Mouse (Mus musculus): ENCODE measurements around the gene Fignl2.
"Not testable (repeated sequence)": the region's sequence is repeated elsewhere in the genome, so short reads cannot be mapped to it uniquely, and the experiment has no call there.

The Fignl2 gene

DNA sequence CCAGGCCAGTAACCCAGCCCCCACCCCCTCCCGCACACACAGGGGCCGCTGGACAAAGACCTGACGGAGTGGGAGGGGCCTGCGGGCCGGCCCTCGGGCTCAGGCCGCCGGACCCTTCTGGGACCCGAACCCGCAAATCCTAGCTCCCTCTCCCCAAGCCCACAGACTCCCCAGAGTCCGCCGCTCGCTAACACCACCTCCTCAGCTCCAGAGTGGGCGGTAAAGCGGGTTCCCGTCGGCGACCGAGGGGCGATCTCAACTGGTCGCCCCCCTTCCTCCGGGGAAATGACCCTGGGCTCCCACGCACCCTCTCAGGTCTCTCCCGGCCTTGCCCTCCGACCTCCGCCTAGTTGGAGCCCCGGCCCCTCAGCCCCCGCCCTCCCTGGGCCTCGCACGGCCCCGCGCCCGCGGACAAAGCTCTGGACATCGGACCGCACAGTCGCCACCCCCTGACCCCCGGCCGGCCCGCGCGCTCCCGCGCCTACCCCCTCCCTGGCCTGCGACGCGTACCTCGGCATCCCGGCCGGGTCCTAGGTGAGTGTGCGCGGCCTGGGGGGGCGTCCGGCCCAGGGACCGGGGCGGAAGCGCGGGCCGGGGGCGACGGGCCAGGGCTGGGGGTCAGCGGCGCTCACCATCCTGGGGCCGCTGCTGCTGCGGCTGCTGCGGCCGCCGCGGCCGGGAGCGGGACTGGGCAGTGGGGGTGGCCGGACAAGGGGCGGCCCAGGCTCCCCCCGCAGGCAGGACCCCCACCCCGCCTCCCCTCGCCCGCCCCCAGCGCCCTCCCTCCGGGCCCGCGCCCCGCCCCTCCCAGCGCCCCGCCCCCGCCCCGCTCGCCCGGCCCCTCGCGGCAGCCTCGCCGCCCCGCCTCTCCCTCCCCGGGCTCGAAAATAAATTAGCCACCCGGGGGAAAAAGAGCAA is at the start of gene Fignl2:
TSS of gene Fignl2 (minus strand) at position 755 of the 918 bp plus-strand sequence.
- no peak for DNase-seq

GRCm38 (mm10) chr15:101126876-101127544 is 48.6 kb upstream of the Fignl2 start:
- DNase-seq = no peak

DNA sequence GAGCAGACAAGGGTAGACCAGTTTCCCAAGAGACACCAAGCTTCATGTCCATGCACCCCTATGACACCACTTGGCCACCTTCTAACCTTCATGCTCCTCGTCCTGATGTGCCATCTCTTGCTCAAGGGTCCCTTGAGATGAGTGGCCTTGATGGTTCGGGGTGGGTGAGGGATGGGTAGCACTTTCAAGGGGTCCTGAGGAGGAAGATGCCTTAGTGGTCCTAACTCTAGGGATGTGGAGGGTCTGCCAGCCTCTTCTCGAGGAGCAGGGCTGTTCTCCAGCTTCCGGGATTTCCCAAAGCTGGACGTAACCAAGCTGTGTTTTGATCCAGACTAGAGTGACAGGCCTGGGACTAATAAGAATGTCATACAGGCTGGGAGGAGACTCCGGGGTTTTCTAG is 47.2 kb upstream of the Fignl2 start:
- DNase-seq = no peak

DNA sequence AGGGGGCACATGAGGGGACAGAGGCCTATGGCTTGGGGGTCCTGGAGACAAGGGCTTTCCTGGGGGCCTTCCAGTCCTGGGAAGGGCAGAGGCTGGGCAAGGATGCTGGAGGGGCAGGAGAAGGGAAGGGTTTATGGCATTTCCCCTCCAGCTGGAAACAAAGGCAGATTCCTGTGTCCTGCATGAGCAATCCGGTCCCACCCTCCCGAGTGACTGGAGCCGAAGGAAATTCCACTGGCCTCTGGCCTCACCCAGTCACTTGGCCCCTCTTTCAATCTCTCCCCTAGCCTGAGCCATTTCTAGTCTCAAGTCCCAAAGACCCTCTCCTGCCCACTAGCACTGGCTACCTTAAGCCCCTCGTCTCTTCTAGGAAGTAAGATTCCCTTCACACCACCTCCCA is 44.8 kb upstream of the Fignl2 start:
- DNase-seq = no peak

GRCm38 (mm10) chr15:101122290-101122589 is 43.9 kb upstream of the Fignl2 start:
- DNase-seq = no peak

DNA sequence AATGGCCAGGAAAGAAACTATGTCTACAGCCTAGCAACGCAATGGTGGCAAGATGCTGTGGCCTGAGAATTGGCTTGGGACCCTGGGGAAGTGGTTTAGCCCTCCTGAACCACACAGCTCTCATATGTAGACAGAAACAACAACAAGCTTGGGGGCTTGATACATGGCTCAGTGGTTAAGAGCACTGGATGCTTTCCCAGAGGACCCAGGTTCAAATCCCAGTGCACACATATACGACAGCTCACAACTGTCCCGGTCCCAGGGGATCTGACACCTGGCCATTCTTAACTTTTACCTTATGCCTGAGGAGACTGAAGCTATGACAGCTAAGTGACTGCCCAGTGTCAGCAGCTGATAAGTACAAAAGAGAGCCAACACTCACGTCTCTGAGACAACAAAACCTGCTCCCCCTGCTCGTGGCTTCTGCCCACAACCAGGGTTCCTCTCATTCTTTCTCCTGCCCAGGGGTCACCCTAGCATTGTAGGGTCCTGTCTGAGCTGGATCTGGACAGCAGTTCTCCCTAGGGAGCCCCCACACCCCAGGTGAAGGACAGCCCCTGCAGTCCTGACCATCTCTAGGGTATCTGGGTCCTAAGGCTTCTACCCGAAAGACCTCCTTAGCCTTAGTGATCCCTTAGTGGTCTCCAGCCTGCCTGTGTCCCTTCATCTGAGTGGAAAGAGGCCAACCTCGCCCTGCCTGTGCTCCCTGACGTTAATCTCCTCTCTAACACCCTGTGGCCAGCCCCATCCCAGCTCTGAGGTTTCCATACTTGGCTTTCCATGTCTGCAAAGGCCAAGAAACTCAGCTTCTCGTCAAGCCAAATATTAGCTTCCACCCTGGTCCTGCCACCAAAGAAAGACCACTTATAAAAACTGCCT is 43.3 kb upstream of the Fignl2 start:
- no peak for DNase-seq

DNA sequence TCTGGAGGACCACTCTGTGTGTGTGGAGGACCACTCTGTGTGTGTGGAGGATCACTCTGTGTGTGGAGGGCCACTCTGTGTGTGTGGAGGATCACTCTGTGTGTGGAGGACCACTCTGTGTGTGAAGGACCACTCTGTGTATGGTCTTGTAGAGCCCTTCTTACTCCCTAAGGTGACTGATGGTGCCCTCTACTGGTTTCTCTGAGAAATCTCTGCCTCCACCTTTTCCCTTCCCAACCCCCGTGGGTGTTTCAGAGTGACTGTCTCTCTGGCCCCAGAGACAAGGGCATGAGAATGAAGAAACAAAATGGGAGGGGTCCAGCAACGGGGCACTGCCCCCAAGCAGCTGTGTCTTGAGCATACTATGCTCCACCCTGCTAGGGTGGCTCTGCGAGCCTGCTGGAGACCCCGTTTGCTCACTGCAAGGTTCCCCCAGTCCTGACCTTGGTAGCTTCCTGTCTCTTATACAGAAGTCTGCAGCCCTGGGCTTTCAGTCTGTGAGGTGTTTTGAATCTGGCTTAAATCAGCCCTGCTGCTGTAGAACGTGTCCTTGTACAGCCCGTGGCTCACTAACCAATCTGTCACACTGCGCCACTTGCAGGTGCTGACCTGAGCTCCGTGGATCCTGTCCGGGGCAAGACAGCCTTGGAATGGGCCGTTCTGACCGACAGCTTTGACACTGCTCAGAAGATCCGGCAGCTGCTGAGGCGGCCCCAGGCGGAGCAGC is 40.2 kb upstream of the Fignl2 start:
- no peak for DNase-seq

GRCm38 (mm10) chr15:101115511-101116110 is 37.2 kb upstream of the Fignl2 start, which contains the start of gene Ankrd33:
Gene Ankrd33 (plus strand): TSS chr15:101115755.
- DNase-seq = no peak

DNA sequence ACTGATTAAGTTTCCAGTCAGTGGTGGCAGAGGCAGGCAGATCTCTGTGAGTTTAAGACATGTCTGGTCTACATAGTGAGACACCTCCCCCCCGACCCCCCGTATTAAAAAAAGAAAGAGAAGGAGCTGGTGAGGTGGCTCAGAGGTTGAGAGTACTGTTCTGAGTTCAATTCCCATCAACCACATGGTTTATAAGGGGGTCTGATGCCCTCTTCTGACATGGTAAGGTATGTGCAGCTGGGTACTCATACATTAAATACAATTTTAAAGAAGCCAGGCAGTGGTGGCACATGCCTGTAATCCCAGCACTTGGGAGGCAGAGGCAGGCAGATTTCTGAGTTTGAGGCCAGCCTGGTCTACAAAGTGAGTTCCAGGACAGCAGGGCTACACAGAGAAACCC is 35.4 kb upstream of the Fignl2 start:
- DNase-seq = not testable (repeated sequence)

DNA sequence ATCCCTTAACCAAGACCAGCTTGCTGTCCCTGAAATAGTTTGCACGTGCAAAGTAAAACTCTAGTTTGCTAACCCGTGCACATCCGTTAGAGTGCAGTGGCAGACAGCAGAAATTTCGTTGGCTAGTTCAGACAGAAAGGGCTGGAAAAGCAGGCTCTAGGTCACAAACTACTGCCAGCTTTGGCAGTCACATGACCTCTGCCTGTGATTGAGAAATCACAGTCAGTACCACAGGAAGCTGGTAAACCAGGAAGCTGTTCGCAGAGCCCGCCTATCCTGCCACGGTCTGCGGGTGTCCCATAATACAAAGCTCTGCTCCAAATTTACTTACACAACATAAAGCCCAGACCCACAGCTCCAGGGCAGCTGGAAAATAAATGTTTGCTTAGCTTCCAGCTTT is 34.8 kb upstream of the Fignl2 start:
- peak; percentile 37 for DNase-seq

DNA sequence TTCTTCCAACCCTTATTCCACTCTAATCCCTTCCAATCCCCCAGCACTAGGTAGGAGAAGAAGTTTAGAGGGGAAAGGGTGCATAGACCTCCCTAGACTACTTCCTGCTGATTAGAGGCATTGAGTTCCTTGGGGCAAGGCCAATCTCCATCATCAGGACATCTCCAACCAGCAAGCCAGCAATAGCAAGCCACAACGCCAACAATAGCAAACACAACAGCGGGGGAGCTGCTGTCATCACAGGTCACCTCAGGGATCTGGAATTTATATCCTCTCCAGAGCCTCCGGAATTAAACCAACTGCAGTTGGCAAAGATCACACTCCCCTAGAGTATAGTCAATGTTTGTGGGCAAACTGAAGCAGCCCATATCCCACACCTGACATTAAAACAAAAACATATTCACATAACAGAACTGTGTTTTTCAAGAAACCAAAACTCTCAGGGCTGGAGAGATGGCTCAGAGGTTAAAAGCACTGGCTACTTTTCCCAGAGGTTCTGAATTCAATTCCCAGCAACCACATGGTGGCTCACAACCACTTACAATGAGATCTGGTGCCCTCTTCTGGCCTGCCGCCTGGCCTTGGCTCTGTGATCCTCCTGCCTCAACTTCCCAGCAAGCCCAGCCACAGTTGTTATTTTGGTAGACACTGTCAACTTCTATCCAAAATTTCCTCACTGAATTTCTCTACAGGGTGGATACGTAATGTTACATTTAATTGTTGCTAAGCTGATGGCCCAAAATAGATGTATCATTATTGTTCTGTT is 29.7 kb upstream of the Fignl2 start:
- no peak for DNase-seq

DNA sequence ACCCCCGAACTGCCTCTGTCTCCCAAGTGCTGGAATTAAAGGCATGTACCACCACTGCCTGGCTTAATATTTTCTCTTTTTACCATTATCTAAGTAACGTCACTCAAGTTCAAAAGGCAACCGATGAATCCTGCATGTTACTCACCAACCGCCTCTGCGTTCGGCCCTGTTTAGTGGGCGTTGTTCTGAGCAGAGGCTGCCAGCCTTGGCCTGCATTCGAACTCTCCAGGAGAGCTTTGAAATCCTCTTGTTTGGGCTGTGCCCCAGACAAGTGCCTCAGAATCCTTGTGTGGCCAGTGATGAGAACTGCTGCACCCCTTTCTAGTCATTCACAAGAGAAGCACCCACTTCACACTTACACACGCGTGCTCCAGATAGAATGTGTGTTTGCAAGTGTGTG is 27.6 kb upstream of the Fignl2 start:
- peak; percentile 22 for DNase-seq

GRCm38 (mm10) chr15:101105496-101105994 is 27.2 kb upstream of the Fignl2 start:
- DNase-seq = peak; percentile 55

- no peak for DNase-seq
These were observed 25.4 kb upstream of the Fignl2 start for GRCm38 (mm10) chr15:101103605-101104304.

GRCm38 (mm10) chr15:101100996-101101395 is 22.6 kb upstream of the Fignl2 start:
- no peak for DNase-seq

- DNase-seq = no peak
These were observed 19.8 kb upstream of the Fignl2 start for GRCm38 (mm10) chr15:101097985-101098651.

DNA sequence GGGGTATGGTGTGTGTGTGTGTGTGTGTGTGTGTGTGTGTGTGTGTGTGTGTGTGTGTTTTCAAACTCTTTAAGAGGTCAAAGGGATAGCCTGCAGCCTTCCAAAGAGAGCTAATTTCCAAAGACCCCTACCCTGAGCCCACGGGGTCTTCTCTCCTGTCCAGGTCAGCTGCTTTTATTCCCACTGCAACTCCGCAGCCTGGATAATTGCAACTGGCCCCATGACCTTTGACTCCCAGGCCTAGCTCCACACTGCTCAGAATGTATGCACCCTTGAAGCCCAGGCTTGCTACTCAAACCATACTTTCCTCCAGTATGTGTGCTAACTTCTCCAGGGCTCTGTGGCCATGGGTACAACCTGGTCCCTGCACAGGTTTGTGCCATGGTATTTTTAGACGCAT is 17.0 kb upstream of the Fignl2 start:
- no peak for DNase-seq

DNA sequence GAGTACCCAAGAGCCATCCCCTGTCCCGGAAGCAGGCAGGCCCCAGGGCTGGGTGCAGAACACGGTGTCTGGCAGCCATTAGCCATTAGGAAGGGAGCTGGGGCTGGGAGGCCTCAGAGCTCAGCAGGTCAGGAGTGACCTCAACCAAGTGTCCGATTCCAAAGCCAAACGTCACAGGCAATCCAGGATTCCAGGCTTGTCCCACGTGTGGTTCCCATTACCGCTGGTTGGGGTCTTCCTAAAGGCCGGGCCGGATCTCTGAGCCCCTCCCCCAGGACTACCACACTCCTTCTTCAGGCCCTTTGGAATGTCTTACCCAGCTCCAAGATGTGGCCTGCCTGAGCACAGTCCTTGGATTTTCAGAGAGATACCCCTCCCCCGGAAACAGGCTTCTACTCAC is 16.6 kb upstream of the Fignl2 start:
- DNase-seq = no peak

GRCm38 (mm10) chr15:101093988-101094387 is 15.6 kb upstream of the Fignl2 start:
- DNase-seq = no peak
